Mouse (Mus musculus) brain, embryonic 14.5 days (tissue): ENCODE results near the gene Fjx1.

Experiments used
- CTCF ChIP-seq: fragments of 200-500 bp; IDR thresholded peaks from 2 replicates; pipeline ENCODE4 v1.5.1; 2012; ENCODE audit warnings: inconsistent platforms, mild to moderate bottlenecking, moderate library complexity, borderline replicate concordance; ENCODE audit not compliant: insufficient read depth, insufficient read length; ENCODE audit errors: extremely low read depth
- POLR2A ChIP-seq: fragments of 200-500 bp; IDR thresholded peaks from 2 replicates; pipeline ENCODE4 v1.6.1; 2012; ENCODE audit warnings: mild to moderate bottlenecking, inconsistent platforms, borderline replicate concordance; ENCODE audit not compliant: poor library complexity, insufficient read depth, insufficient read length, severe bottlenecking; ENCODE audit errors: extremely low read depth

DNA sequence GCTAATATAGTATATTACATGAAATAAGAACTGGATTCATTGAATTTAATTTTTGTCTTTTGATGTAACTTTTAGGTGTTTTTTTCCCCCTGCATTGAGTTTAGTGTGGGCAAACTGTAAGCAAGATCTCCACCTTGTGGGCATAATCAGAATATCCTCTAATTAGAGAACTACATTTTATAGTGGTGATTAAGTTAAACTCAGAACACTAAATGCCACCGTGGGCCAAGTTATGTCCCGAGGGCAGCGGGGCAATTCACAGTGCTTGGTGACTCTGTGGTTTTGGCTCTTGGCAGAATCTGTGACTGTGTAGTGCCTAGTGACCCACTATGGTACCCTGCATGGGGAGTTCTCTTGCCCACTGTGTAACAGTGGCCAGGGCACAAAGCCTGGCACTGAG, 1.1 kb upstream of the Fjx1 start:
- 0 out of 2 replicates have a peak, but pooled peaks have one; percentile 8 for TF ChIP-seq CTCF
- TF ChIP-seq POLR2A: no peak
